10 mouse cellular contexts compared by ENCODE assay signal in genomic region chr11:97818571-97818970, GRCm38 (mm10). TPM values are rescaled to one million over a fixed set of nuclear protein-coding genes. Genes with fewer than 3 reads are reported as not detected.
DNase-seq lines count a peak whose midpoint lies in the region; ATAC-seq and TF ChIP-seq lines count a peak whose summit lies in the region.
"Had no signal": no experiment of that assay in that cellular context is flagged by ENCODE, and none has a peak within 500 bp of the region (broad histone marks: within the 10 kb centered on the region; RNA-seq: fewer than 3 reads in every experiment).

No protein-coding gene starts in this region.

- H3K27ac ChIP-seq in heart, embryonic 14.5 days (replicated peaks in 1 of 2; ENCODE audit: control insufficient read depth in 1 of 2, insufficient read depth in 1 of 2, low read depth in 2 of 2, low read length in 2 of 2), result peak overlapping the region; percentile 51 to 73
- peak overlapping the region; percentile 72; the same call in 1 of the 2 replicates for H3K27ac ChIP-seq in limb, embryonic 13.5 days

- no peak overlapping the region; the same call in 1 of the 2 replicates for H3K4me2 ChIP-seq in heart, embryonic 14.5 days (ENCODE audit: low read length)
- H3K4me2 ChIP-seq in limb, embryonic 13.5 days (replicated peaks), result no peak overlapping the region
- H3K4me2 ChIP-seq in myocyte (ENCODE audit: low read depth), result peak overlapping the region; percentile 65

- H3K9ac ChIP-seq in heart, embryonic 14.5 days (ENCODE audit: low read length), result peak overlapping the region; percentile 57
- H3K9ac ChIP-seq in limb, embryonic 13.5 days, result peak overlapping the region; percentile 20; the same call in 1 of the 2 replicates

- no peaks in the 10 kb centered on the region for H3K27me3 ChIP-seq in heart, embryonic 14.5 days (ENCODE audit: control insufficient read depth, insufficient read depth, low read length)
- no peaks in the 10 kb centered on the region for H3K27me3 ChIP-seq in limb, embryonic 13.5 days
- no peaks in the 10 kb centered on the region for H3K27me3 ChIP-seq in myocyte (ENCODE audit: control insufficient read depth, insufficient read depth, insufficient read length)
- H3K27me3 ChIP-seq: Patski had no signal

- ATAC-seq in heart, embryonic 14.5 days (ENCODE audit: insufficient number of reproducible peaks, insufficient read depth, low FRiP score, low read depth), result no peak
- ATAC-seq in limb, embryonic 13.5 days (ENCODE audit: low FRiP score, low read depth), result no peak
- no peak for ATAC-seq in megakaryocyte progenitor cell, adult 5-6 weeks (replicated peaks; ENCODE audit: poor library complexity)
- ATAC-seq: Patski had no signal

- H3ac ChIP-seq in myocyte (ENCODE audit: control insufficient read depth, insufficient read length), result no peak overlapping the region

- intact Hi-C loops in heart, postnatal 36 days (cut with DNase I), result no loop called here

- 16% methylated on average over 4 of the region's 4 CpGs for WGBS in heart, embryonic 14.5 days
- 10% methylated on average over 4 of the region's 4 CpGs for WGBS in limb, embryonic 13.5 days

- peaks cover 48 to 65% of the 10 kb centered on the region in 2 experiments for H3K4me1 ChIP-seq in heart, embryonic 14.5 days (ENCODE audit: control insufficient read depth in 2 of 2, insufficient read depth in 2 of 2, low read length in 2 of 2)
- H3K4me1 ChIP-seq in limb, embryonic 13.5 days, result peaks cover 46% of the 10 kb centered on the region

- no peak overlapping the region for H3K4me3 ChIP-seq in heart, embryonic 14.5 days (ENCODE audit: control insufficient read depth in 1 of 2, insufficient read depth in 1 of 2, low read depth in 1 of 2, low read length in 2 of 2)
- H3K4me3 ChIP-seq in limb, embryonic 13.5 days, result no peak overlapping the region
- no peak overlapping the region for H3K4me3 ChIP-seq in myocyte

- peaks cover 59% of the 10 kb centered on the region for H3K36me3 ChIP-seq in heart, embryonic 14.5 days (ENCODE audit: control insufficient read depth, insufficient read depth, low read length)
- H3K36me3 ChIP-seq in limb, embryonic 13.5 days, result peaks cover 94% of the 10 kb centered on the region
- H3K36me3 ChIP-seq in myocyte (ENCODE audit: control insufficient read depth, insufficient read depth), result peaks cover 12% of the 10 kb centered on the region

- TF ChIP-seq CTCF in brain, embryonic 14.5 days (IDR thresholded peaks at IDR 0.05; ENCODE audit: borderline replicate concordance, extremely low read depth, insufficient read depth, insufficient read length), result no peak

- H3K79me2 ChIP-seq in myocyte (ENCODE audit: control insufficient read depth, insufficient read depth), result peaks cover 77% of the 10 kb centered on the region

- peak; percentile 96 for DNase-seq in heart, adult 11 months
- DNase-seq in heart, postnatal 36 days, result no peak
- DNase-seq in brain, embryonic 14.5 days (ENCODE audit: low read depth), result peak; percentile 88
- no peak for DNase-seq in B cell, adult 2 months

- H3K9me3 ChIP-seq in heart, embryonic 14.5 days (ENCODE audit: control insufficient read depth, low read length), result no peaks in the 10 kb centered on the region
- no peaks in the 10 kb centered on the region for H3K9me3 ChIP-seq in limb, embryonic 13.5 days

- no peak for TF ChIP-seq POLR2A in brain, embryonic 14.5 days (IDR thresholded peaks at IDR 0.05; ENCODE audit: borderline replicate concordance, extremely low read depth, insufficient read depth, insufficient read length, poor library complexity, severe bottlenecking)
- no peak for TF ChIP-seq POLR2A in myocyte (IDR thresholded peaks at IDR 0.05; ENCODE audit: insufficient read length, low read depth)

TF ChIP-seq in myocyte, 11 proteins besides CTCF, POLR2A, EP300 and RAD21:
- TF ChIP-seq TCF3 (IDR thresholded peaks at IDR 0.05; ENCODE audit: insufficient read length, low read depth), result no peak
- TF ChIP-seq POLR2AphosphoS2 (IDR thresholded peaks at IDR 0.05; ENCODE audit: insufficient read length, low read depth), result no peak
- TF ChIP-seq USF1 (IDR thresholded peaks at IDR 0.05; ENCODE audit: low read depth), result no peak
- TF ChIP-seq MYOD1 (IDR thresholded peaks at IDR 0.05; ENCODE audit: control insufficient read depth in 1 of 3, insufficient read length in 2 of 3, low read depth in 2 of 3), result no peak
- no peak for TF ChIP-seq MAX (IDR thresholded peaks at IDR 0.05; ENCODE audit: low read depth)
- TF ChIP-seq E2F4 (IDR thresholded peaks at IDR 0.05; ENCODE audit: insufficient read depth), result no peak
- no peak for TF ChIP-seq MYOG (IDR thresholded peaks at IDR 0.05; ENCODE audit: control insufficient read depth in 1 of 3, insufficient read depth in 1 of 3, insufficient read length in 2 of 3, low read depth in 2 of 3)
- no peak for TF ChIP-seq SRF (IDR thresholded peaks at IDR 0.05; ENCODE audit: control insufficient read depth, insufficient read length, low read depth)
- no peak for TF ChIP-seq TCF12 (IDR thresholded peaks at IDR 0.05; ENCODE audit: insufficient read depth, poor library complexity, severe bottlenecking)
- TF ChIP-seq REST (IDR thresholded peaks at IDR 0.05; ENCODE audit: insufficient read depth, insufficient read length), result no peak
- TF ChIP-seq CEBPB (IDR thresholded peaks at IDR 0.05; ENCODE audit: insufficient read depth, poor library complexity, severe bottlenecking), result no peak
TF ChIP-seq in myocyte: peak in this region for 0.

RNA-seq across cellular contexts. Expression of gene Lasp1, which starts 19.8 kb away (rescaled TPM):
- total RNA-seq in heart, postnatal 36 days (2021), result 10 to 100 TPM; 37.7 to 40.7 TPM
- polyA plus RNA-seq in brain, embryonic 14.5 days (2012; rRNA removed), result 91.7 and 139 TPM in 2 replicates
- 26.5 and 28.1 TPM in 2 replicates for polyA plus RNA-seq in heart, embryonic 14.5 days (2014; fragmentation: Nextera tagmentation; extraction: Ambion mirVana)
- polyA plus RNA-seq in limb, embryonic 13.5 days (2015; fragmentation: Nextera tagmentation; extraction: Ambion mirVana), result 128 and 138 TPM in 2 replicates
- polyA plus RNA-seq in myocyte (2012; fragmentation: generic; extraction: Trizol), result 82.6 TPM
- 40.1 and 47.2 TPM in 2 replicates for total RNA-seq in megakaryocyte progenitor cell, adult 5-6 weeks (2015)
- total RNA-seq in megakaryocyte progenitor cell, adult 5-6 weeks (2017), result 139 and 201 TPM in 2 replicates

RNA-seq across cellular contexts. Expression of gene B230217C12Rik, which starts 22.0 kb away (rescaled TPM):
- total RNA-seq in heart, postnatal 36 days (2021), result 1 to 10 TPM in 1 of 2 experiments, under 1 TPM in 1; 1.00 to 1.4 TPM
- 26.7 and 27.3 TPM in 2 replicates for polyA plus RNA-seq in brain, embryonic 14.5 days (2012; rRNA removed)
- polyA plus RNA-seq in heart, embryonic 14.5 days (2014; fragmentation: Nextera tagmentation; extraction: Ambion mirVana), result 4.2 and 5.5 TPM in 2 replicates
- polyA plus RNA-seq in limb, embryonic 13.5 days (2015; fragmentation: Nextera tagmentation; extraction: Ambion mirVana), result 11.7 and 12.5 TPM in 2 replicates
- polyA plus RNA-seq in myocyte (2012; fragmentation: generic; extraction: Trizol), result 1.9 TPM
- 2.1 and 3.8 TPM in 2 replicates for total RNA-seq in megakaryocyte progenitor cell, adult 5-6 weeks (2015)
- 0.17 TPM in 2 replicates for total RNA-seq in megakaryocyte progenitor cell, adult 5-6 weeks (2017)

RNA-seq across cellular contexts. Expression of gene Rpl23, which starts 36.3 kb away (rescaled TPM):
- total RNA-seq in heart, postnatal 36 days (2021), result 100 to 1,000 TPM; 522 TPM
- 396 and 444 TPM in 2 replicates for polyA plus RNA-seq in brain, embryonic 14.5 days (2012; rRNA removed)
- polyA plus RNA-seq in heart, embryonic 14.5 days (2014; fragmentation: Nextera tagmentation; extraction: Ambion mirVana), result 499 and 536 TPM in 2 replicates
- polyA plus RNA-seq in limb, embryonic 13.5 days (2015; fragmentation: Nextera tagmentation; extraction: Ambion mirVana), result 547 and 558 TPM in 2 replicates
- 1,321 TPM for polyA plus RNA-seq in myocyte (2012; fragmentation: generic; extraction: Trizol)
- total RNA-seq in megakaryocyte progenitor cell, adult 5-6 weeks (2015), result 1,765 and 1,897 TPM in 2 replicates
- total RNA-seq in megakaryocyte progenitor cell, adult 5-6 weeks (2017), result 1,416 and 1,747 TPM in 2 replicates

RNA-seq across cellular contexts. Expression of gene 1700001P01Rik, which starts 42.9 kb away (rescaled TPM):
- total RNA-seq in heart, postnatal 36 days (2021), result not detected
- 0.46 and 0.69 TPM in 2 replicates for polyA plus RNA-seq in brain, embryonic 14.5 days (2012; rRNA removed)
- polyA plus RNA-seq in heart, embryonic 14.5 days (2014; fragmentation: Nextera tagmentation; extraction: Ambion mirVana), result not detected in 2 replicates
- 0.83 TPM in 1 of 2 replicates, not detected in the other for polyA plus RNA-seq in limb, embryonic 13.5 days (2015; fragmentation: Nextera tagmentation; extraction: Ambion mirVana)
- 0.07 TPM for polyA plus RNA-seq in myocyte (2012; fragmentation: generic; extraction: Trizol)
- 0.64 TPM in 1 of 2 replicates, not detected in the other for total RNA-seq in megakaryocyte progenitor cell, adult 5-6 weeks (2015)
- total RNA-seq in megakaryocyte progenitor cell, adult 5-6 weeks (2017), result 0.30 TPM in 1 of 2 replicates, not detected in the other
- polyA plus RNA-seq: large intestine, adult 2 months had no signal

RNA-seq across cellular contexts. Expression of gene Cwc25, which starts 52.2 kb away (rescaled TPM):
- total RNA-seq in heart, postnatal 36 days (2021), result 1 to 10 TPM; 7.5 to 7.9 TPM
- polyA plus RNA-seq in brain, embryonic 14.5 days (2012; rRNA removed), result 19.7 and 21.2 TPM in 2 replicates
- 9.0 and 9.8 TPM in 2 replicates for polyA plus RNA-seq in heart, embryonic 14.5 days (2014; fragmentation: Nextera tagmentation; extraction: Ambion mirVana)
- 21.0 and 23.3 TPM in 2 replicates for polyA plus RNA-seq in limb, embryonic 13.5 days (2015; fragmentation: Nextera tagmentation; extraction: Ambion mirVana)
- 8.9 TPM for polyA plus RNA-seq in myocyte (2012; fragmentation: generic; extraction: Trizol)
- total RNA-seq in megakaryocyte progenitor cell, adult 5-6 weeks (2015), result 8.8 and 9.3 TPM in 2 replicates
- total RNA-seq in megakaryocyte progenitor cell, adult 5-6 weeks (2017), result 16.7 and 19.2 TPM in 2 replicates

Comparison
In these comparisons a context has a peak if more than half of its experiments do, and no peak if none do; other contexts are left out.
1. DNase-seq: peak in heart, adult 11 months (single experiment) and brain, embryonic 14.5 days (single experiment); none in heart, postnatal 36 days (0 of 2) and B cell, adult 2 months (0 of 2).